Mouse (Mus musculus) kidney, embryonic 14.5 days (tissue): ENCODE measurements around the gene Mad2l2. TPM values are rescaled to one million over a fixed set of nuclear protein-coding genes. Genes with fewer than 3 reads are reported as not detected.
A peak's percentile ranks its signal among the peaks of the same experiment; 100 is the strongest.

Experiments
- ATAC-seq: fragments of 200-750 bp; cut with Nextera tagmentation; 2 replicates; pipeline ENCODE4 v1.8.0; 2017; ENCODE audit warnings: moderate number of reproducible peaks, mild to moderate bottlenecking, moderate TSS enrichment, moderate library complexity; ENCODE audit not compliant: low FRiP score, low TSS enrichment
- H3K27ac ChIP-seq: fragments of 300-500 bp; sonication (generic); 2 replicates; pipeline ENCODE4 v1.5.1; 2014; ENCODE audit warnings: low read depth, mild to moderate bottlenecking, low read length, moderate library complexity, mixed read lengths
- H3K27me3 ChIP-seq: fragments of 300-500 bp; sonication (generic); 2 replicates; pipeline ENCODE4 v1.6.1; 2014; ENCODE audit warnings: mild to moderate bottlenecking, low read length; ENCODE audit not compliant: control insufficient read depth, insufficient read depth
- H3K36me3 ChIP-seq: fragments of 300-500 bp; sonication (generic); 2 replicates; pipeline ENCODE4 v1.6.1; 2014; ENCODE audit warnings: low read length, mixed read lengths; ENCODE audit not compliant: control insufficient read depth, insufficient read depth
- H3K4me1 ChIP-seq: fragments of 300-500 bp; sonication (generic); 2 replicates; pipeline ENCODE4 v1.6.1; 2014; ENCODE audit warnings: low read length, mixed read lengths; ENCODE audit not compliant: control insufficient read depth, insufficient read depth
- H3K4me2 ChIP-seq: fragments of 300-500 bp; sonication (generic); replicated peaks from 2 replicates; pipeline ENCODE4 v1.6.1; 2014; ENCODE audit warnings: low read depth, mild to moderate bottlenecking, low read length
- H3K4me3 ChIP-seq: fragments of 300-500 bp; sonication (generic); 2 replicates; pipeline ENCODE4 v1.5.1; 2014; ENCODE audit warnings: mild to moderate bottlenecking, low read length
- H3K9ac ChIP-seq: fragments of 300-500 bp; sonication (generic); 2 replicates; pipeline ENCODE4 v1.6.1; 2014; ENCODE audit warnings: low read depth, mild to moderate bottlenecking, low read length, moderate library complexity
- H3K9me3 ChIP-seq: fragments of 300-500 bp; sonication (generic); 2 replicates; pipeline ENCODE4 v1.6.1; 2016; ENCODE audit warnings: low read length; ENCODE audit not compliant: control insufficient read depth
- WGBS: fragments of 180-500 bp; shearing (Covaris S2); extraction: QIAGEN DNeasy Blood & Tissue Kit; methylation state at CpG from one replicate; pipeline ENCODE4 v1.1.7; 2014; 5-methylcytosine and 5-hydroxymethylcytosine counted together
- polyA plus RNA-seq: library from polyadenylated mRNA; unstranded; fragments of >200 nt; fragmentation: Nextera tagmentation; extraction: Ambion mirVana; gene quantifications from 2 replicates; pipeline ENCODE4 v1.2.1, GENCODE M21; 2014

The Mad2l2 gene
- polyA plus RNA-seq, 1 experiment from 2014 or later: 81.1 TPM

DNA sequence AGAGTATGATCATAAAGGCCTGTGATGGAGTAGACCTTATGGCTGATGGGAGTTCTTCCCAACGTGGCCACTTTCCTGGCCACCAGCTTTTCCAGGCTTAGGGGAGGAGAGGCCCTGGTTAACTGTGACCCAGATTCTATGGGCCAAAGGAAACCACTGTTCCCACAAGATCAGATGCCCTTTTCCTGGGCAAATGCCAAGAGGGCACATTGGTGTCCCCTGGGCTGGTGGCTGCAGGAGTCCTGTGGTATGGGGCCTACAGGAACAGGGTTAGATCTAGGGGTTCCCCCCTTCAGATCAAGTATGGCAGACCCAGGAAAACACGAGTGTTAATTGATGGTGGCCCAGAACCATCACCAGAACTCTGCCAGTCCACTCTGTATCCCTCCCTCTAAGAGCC is 17.5 kb downstream of the Mad2l2 start:
- 86% methylated on average over 2 of the region's 2 CpGs for WGBS

DNA sequence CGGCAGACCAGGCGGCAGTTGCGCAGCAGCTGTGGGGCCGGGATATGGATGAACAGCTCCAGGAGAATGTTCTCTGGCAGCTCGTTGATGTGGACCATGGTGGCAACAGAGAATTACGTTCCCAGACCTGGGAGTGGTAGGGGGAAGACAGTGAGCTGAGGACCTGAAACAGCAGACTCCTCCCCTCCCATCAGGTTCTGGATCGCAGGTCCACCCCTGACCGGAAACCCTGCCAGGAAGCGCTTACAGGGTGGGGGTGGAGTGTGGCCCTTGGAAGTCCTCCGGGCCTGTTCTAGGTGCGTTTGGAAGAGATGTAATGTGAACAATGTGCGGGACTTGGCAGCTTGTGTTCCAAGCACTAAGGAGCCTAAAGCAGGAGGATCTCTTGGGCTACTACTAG is 19.4 kb downstream of the Mad2l2 start:
- Histone ChIP-seq H3K36me3 (peaks cover 15% of the 10 kb centered on the region; the same call in 1 of the 2 replicates), H3K27me3 (no peaks in the 10 kb centered on the region), H3K27ac (peak overlapping the region; percentile 42; the same call in 1 of the 2 replicates), H3K4me3 (no peak overlapping the region), H3K9me3 (no peaks in the 10 kb centered on the region), H3K9ac (peak overlapping the region; percentile 34; the same call in 1 of the 2 replicates), H3K4me2 (no peak overlapping the region; the same call in 1 of the 2 replicates), H3K4me1 (peaks cover 9% of the 10 kb centered on the region)
- WGBS: 31% methylated on average over 12 of the region's 12 CpGs
- no peak for ATAC-seq

More for the DNA sequence above, 17.5 kb downstream of the Mad2l2 start:
- no peak overlapping the region for H3K27ac ChIP-seq
- no peaks in the 10 kb centered on the region for H3K9me3 ChIP-seq
- no peak overlapping the region for H3K4me3 ChIP-seq
- H3K4me2 ChIP-seq: no peak overlapping the region
- H3K4me1 ChIP-seq: peaks cover 9% of the 10 kb centered on the region
- H3K36me3 ChIP-seq: peaks cover 12% of the 10 kb centered on the region; the same call in 1 of the 2 replicates
- no peaks in the 10 kb centered on the region for H3K27me3 ChIP-seq
- no peak overlapping the region for H3K9ac ChIP-seq
- no peak for ATAC-seq

DNA sequence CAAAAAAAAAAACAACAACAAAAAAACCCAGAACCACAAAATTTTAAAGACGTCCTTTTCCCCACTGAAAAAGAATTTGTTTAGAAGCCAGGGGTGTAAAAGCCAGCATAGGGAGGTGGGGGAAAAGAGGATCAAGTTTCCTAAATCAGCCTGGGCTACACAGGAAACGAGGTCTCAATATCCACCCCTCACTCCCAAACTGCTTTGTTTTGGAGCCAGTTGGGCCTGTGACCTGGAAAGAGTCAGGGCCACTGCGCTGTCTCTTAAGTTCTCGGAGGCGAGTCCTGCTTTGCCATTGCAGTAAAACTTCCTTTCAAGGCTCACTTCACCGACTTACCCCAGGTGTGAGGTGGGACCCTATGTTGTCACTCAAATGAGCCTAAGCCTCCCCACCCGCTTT is 20.1 kb downstream of the Mad2l2 start:
- Histone ChIP-seq H3K4me2 (no peak overlapping the region), H3K4me3 (no peak overlapping the region), H3K36me3 (peaks cover 12% of the 10 kb centered on the region; the same call in 1 of the 2 replicates), H3K27ac (peak overlapping the region; percentile 43; the same call in 1 of the 2 replicates), H3K27me3 (no peaks in the 10 kb centered on the region), H3K9me3 (no peaks in the 10 kb centered on the region), H3K4me1 (peaks cover 9% of the 10 kb centered on the region), H3K9ac (no peak overlapping the region)
- WGBS: 11% methylated on average over 7 of the region's 7 CpGs
- no peak for ATAC-seq

DNA sequence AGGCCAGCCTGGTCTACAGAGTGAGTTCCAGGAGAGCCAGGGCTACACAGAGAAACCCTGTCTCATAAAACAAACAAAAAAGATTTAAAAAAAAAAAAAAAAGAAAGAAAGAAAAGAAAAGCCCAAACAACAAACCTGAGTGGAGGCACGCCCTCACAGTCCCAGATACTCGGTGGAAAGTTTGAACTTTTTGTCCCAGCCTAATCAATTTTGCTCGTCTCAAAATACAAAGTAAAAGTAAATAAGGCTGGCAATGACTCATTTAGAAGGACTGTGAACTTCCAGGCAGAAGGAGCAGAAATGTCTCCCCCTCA is 20.7 kb downstream of the Mad2l2 start:
- no peaks in the 10 kb centered on the region for H3K27me3 ChIP-seq
- no peak overlapping the region for H3K27ac ChIP-seq
- peak overlapping the region; percentile 73; the same call in 1 of the 2 replicates for H3K9ac ChIP-seq
- H3K4me1 ChIP-seq: peaks cover 9% of the 10 kb centered on the region
- peak overlapping the region; percentile 95 for H3K4me2 ChIP-seq
- no peaks in the 10 kb centered on the region for H3K9me3 ChIP-seq
- peaks cover 7% of the 10 kb centered on the region; the same call in 1 of the 2 replicates for H3K36me3 ChIP-seq
- H3K4me3 ChIP-seq: peak overlapping the region; percentile 54
- WGBS: 16% methylated on average over 3 of the region's 3 CpGs
- ATAC-seq: no peak

DNA sequence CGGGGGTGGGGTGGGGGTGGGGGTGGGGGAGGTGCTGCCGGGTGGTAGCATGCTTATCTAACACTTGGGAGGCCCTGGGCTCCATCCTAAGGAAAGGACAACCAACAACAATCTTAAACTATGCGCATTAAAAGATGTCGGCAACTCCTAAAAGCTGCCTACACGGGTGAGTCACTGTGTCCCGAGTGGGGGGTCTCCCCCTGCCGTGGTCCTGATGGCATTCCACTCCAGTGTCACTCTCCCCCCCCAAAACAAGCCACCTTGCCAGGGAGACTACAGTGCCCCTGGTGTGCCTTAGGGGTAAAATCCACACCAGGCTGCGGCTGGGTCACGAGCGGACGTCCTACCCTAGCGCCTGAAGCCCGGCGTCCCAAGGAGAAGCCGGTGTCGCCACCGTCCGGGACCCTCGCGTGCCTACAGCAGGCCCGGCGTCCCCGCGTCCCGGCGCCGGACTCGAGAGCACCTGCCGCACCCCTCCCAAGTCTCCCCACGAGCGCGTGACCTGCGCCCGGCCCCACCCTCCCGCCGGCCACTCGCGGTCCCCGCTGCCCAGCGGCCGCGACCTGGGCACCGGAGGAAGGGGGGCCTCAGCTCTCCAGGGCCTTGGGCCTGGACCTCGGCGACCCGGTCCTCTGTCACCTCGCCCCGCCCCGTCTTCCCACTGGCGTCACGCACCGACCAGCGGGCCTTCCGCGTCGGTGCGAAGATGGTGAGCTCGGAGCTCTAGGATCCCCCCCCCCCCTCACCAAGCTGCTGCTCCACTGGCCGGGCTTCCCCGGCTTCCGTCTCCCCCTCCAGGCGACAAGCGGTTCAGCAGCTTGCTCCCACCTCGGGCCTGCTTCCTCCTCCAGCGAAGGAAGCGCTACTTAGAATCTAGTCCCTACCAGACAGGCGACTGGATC is 21.3 kb downstream of the Mad2l2 start, which contains the start of gene Fbxo6:
Gene Fbxo6, minus strand, starts transcription at position 874 of the 902 bp plus-strand sequence.
- Histone ChIP-seq H3K27ac (peak within 1 kb of the TSS; percentile 59; the same call in 1 of the 2 replicates), H3K9ac (peak within 1 kb of the TSS; percentile 73), H3K4me2 (peak within 1 kb of the TSS; percentile 95), H3K9me3 (no peaks in the 10 kb centered on the region), H3K4me3 (peak within 1 kb of the TSS; percentile 54), H3K4me1 (peaks cover 9% of the 10 kb centered on the region), H3K36me3 (peaks cover 4% of the 10 kb centered on the region; the same call in 1 of the 2 replicates), H3K27me3 (no peaks in the 10 kb centered on the region)
- WGBS: under 1% methylated on average over 36 of the region's 67 CpGs
- peak; percentile 84 for ATAC-seq

DNA sequence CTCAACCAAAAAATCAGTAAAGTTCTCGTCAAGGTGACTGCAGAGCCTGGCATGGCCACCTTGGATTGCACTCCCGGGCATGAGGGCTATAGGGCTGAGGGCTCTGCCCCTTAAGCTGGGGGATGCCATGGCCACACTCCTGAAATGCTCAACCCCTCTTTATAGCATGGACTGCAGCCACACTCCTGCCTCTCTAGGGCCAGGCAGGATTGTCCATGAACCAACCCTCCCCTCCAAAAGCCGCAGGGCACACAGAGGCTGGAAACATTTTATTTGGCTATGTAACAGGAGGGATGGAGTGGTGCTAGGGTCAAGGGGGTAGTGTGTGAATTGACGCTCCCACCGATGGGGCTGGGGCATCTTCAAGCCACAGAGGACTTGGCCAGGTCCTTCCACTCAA is 22.4 kb downstream of the Mad2l2 start:
- ATAC-seq: no peak
- Histone ChIP-seq H3K9me3 (no peaks in the 10 kb centered on the region), H3K36me3 (peaks cover 4% of the 10 kb centered on the region; the same call in 1 of the 2 replicates), H3K4me2 (no peak overlapping the region), H3K27me3 (no peaks in the 10 kb centered on the region), H3K9ac (0 out of 2 replicates have a peak overlapping the region, but pooled peaks have one; percentile 73), H3K27ac (no peak overlapping the region), H3K4me1 (peaks cover 9% of the 10 kb centered on the region), H3K4me3 (no peak overlapping the region)
- whole genome bisulfite sequencing: 88% methylated on average over 5 of the region's 5 CpGs

DNA sequence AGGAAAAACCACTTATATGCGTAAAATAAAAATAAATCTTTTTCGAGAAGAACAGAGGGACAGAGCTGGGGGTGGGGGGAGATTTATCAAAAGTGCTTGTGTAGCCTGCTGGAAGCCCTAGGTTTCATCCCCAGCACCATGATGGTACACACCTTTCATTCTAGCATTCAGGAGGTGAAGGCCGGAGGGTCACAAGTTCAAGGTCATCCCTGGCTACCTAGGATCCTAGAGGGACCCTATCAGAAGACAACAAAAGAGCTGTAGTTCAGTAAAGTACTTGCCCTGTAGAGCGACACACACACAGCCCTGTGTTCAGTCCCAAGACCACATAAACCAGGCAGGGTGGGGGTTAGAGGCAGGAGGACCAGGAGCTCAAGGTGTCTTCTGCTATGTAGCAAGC is 23.8 kb downstream of the Mad2l2 start:
- Histone ChIP-seq H3K4me1 (peaks cover 14% of the 10 kb centered on the region), H3K27ac (no peak overlapping the region), H3K4me2 (no peak overlapping the region), H3K36me3 (peaks cover 4% of the 10 kb centered on the region; the same call in 1 of the 2 replicates), H3K9me3 (no peaks in the 10 kb centered on the region), H3K4me3 (no peak overlapping the region), H3K27me3 (peaks cover 5% of the 10 kb centered on the region), H3K9ac (no peak overlapping the region)
- WGBS: 89% methylated on average over 4 of the region's 4 CpGs
- no peak for ATAC-seq

DNA sequence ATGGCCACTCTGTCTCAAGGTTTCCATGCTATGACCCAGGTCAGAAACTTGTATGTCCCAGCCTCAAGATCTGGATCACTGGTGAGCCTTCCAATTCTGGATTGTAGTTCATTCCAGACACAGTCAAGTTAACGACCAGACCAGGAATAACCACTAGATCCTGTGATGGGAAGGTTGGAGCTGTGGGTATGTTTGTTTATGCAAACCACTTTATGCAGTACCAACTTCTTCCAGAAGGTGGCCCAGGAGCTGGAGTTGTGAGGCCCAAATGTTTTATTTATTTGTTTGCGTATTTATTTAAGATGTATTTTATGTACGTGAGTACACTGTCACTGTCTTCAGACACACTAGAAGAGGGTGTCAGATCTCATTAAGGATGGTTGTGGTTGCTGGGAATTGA is 24.8 kb downstream of the Mad2l2 start:
- H3K36me3 ChIP-seq: peaks cover 4% of the 10 kb centered on the region; the same call in 1 of the 2 replicates
- H3K4me3 ChIP-seq: no peak overlapping the region
- peaks cover 5% of the 10 kb centered on the region; the same call in 1 of the 2 replicates for H3K4me1 ChIP-seq
- WGBS: 62% methylated on average over 3 of the region's 3 CpGs
- H3K4me2 ChIP-seq: no peak overlapping the region
- no peak overlapping the region for H3K27ac ChIP-seq
- no peaks in the 10 kb centered on the region for H3K9me3 ChIP-seq
- ATAC-seq: no peak
- H3K27me3 ChIP-seq: peaks cover 5% of the 10 kb centered on the region
- H3K9ac ChIP-seq: no peak overlapping the region
